Mouse (Mus musculus) stomach, embryonic 14.5 days (tissue): ENCODE measurements around the gene Fam161a. TPM values are rescaled to one million over a fixed set of nuclear protein-coding genes. Genes with fewer than 3 reads are reported as not detected.

ENCODE experiments used
- ATAC-seq: fragments of 200-750 bp; cut with Nextera tagmentation; 2 replicates; pipeline ENCODE4 v1.8.0; 2017; ENCODE audit warnings: low read depth, moderate TSS enrichment; ENCODE audit not compliant: insufficient number of reproducible peaks, insufficient read depth, low FRiP score
- H3K27ac ChIP-seq: fragments of 300-500 bp; sonication (generic); 2 replicates; pipeline ENCODE4 v1.5.1; 2014; ENCODE audit warnings: mild to moderate bottlenecking, low read length, moderate library complexity, mixed read lengths
- H3K27me3 ChIP-seq: fragments of 300-500 bp; sonication (generic); 2 replicates; pipeline ENCODE4 v1.6.1; 2014; ENCODE audit warnings: low read length, control low read depth, mixed read lengths; ENCODE audit not compliant: control insufficient read depth, insufficient read depth
- H3K36me3 ChIP-seq: fragments of 300-500 bp; sonication (generic); 2 replicates; pipeline ENCODE4 v1.6.1; 2014; ENCODE audit warnings: mild to moderate bottlenecking, control low read depth, low read length, moderate library complexity, mixed read lengths; ENCODE audit not compliant: control insufficient read depth, insufficient read depth
- H3K4me1 ChIP-seq: fragments of 300-500 bp; sonication (generic); 2 replicates; pipeline ENCODE4 v1.6.1; 2014; ENCODE audit warnings: low read length, control low read depth, mixed read lengths; ENCODE audit not compliant: control insufficient read depth, insufficient read depth
- H3K4me2 ChIP-seq: fragments of 300-500 bp; sonication (generic); replicated peaks from 2 replicates; pipeline ENCODE4 v1.6.1; 2014; ENCODE audit warnings: low read depth, low read length, control low read depth
- H3K4me3 ChIP-seq: fragments of 300-500 bp; sonication (generic); 2 replicates; pipeline ENCODE4 v1.5.1; 2014; ENCODE audit warnings: low read depth, low read length, control low read depth
- H3K9ac ChIP-seq: fragments of 300-500 bp; sonication (generic); replicated peaks from 2 replicates; pipeline ENCODE4 v1.6.1; 2014; ENCODE audit warnings: low read depth, mild to moderate bottlenecking, control low read depth, low read length, moderate library complexity, mixed read lengths
- H3K9me3 ChIP-seq: fragments of 300-500 bp; sonication (generic); 2 replicates; pipeline ENCODE4 v1.6.1; 2016; ENCODE audit warnings: low read depth, low read length, control low read depth; ENCODE audit not compliant: control insufficient read depth
- WGBS: fragments of 180-500 bp; shearing (Covaris S2); extraction: QIAGEN DNeasy Blood & Tissue Kit; methylation state at CpG from one replicate; pipeline ENCODE4 v1.1.7; 2014; 5-methylcytosine and 5-hydroxymethylcytosine counted together
- polyA plus RNA-seq: library from polyadenylated mRNA; unstranded; fragments of >200 nt; fragmentation: Nextera tagmentation; extraction: Ambion mirVana; gene quantifications from 2 replicates; pipeline ENCODE4 v1.2.1, GENCODE M21; 2014

Gene Fam161a
- polyA plus RNA-seq, 1 experiment from 2014 or later = 12.1 TPM

DNA sequence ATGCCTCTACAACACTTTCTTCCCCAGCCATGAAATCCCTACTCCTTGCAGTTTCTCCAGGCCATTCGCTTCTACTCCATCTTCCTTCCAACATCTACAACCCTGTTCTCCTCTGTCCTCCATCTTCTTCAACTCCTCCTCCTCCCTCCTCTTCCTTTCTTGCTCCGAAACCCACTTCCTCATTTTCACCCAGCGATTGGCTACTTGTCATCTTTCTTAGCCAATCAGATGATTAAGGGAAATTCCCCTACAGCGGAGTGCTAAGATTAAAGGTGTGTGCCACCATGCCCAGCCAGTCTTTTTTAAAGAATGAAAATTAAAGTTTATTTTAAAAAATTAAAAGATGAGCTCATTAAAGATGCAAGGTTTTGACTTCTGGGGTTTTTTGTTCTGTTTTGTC, 10.6 kb downstream of the Fam161a start:
- H3K4me3 ChIP-seq = no peak overlapping the region
- H3K4me1 ChIP-seq = no peaks in the 10 kb centered on the region
- no peaks in the 10 kb centered on the region for H3K9me3 ChIP-seq
- ATAC-seq = no peak
- no peak overlapping the region for H3K9ac ChIP-seq
- H3K27me3 ChIP-seq = no peaks in the 10 kb centered on the region
- WGBS = 90% methylated on average over 4 of the region's 4 CpGs
- H3K27ac ChIP-seq = no peak overlapping the region
- no peaks in the 10 kb centered on the region for H3K36me3 ChIP-seq
- H3K4me2 ChIP-seq = no peak overlapping the region

DNA sequence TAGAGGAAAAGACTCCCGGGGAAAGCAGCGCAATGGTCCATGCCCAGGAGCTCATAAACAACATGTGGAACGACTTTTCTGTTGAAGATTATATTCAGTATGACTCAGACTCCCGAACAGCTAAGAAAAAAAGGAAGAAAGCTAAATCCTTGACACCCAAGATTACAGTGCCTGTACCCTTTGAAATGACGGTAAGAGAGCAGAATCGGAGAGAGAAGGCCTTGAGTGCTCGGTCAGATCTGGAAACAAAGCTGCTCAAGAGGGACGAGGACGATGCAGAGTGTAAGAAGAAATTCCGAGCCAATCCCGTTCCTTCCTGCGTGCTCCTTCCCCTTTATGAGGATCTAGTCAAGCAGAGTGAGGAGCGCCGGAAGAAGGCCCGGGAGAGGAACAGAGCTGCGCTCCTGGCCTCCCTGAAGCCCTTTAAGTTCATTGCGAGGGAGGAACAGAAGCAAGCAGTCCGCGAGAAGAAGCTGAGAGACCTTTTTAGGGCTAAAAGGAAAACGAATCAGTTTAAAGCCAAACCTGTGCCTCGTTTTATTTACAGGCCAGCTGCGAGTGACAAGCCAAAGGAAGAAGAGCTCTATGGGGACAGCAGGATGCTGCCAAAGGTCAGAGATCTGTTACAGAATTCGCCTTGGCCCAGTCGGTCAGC, 12.9 kb downstream of the Fam161a start:
- H3K27ac ChIP-seq = no peak overlapping the region
- H3K27me3 ChIP-seq = no peaks in the 10 kb centered on the region
- H3K4me1 ChIP-seq = no peaks in the 10 kb centered on the region
- no peak overlapping the region for H3K4me3 ChIP-seq
- no peak overlapping the region for H3K9ac ChIP-seq
- H3K36me3 ChIP-seq = no peaks in the 10 kb centered on the region
- H3K9me3 ChIP-seq = no peaks in the 10 kb centered on the region
- ATAC-seq = no peak
- no peak overlapping the region for H3K4me2 ChIP-seq
- WGBS = 75% methylated on average over 24 of the region's 24 CpGs

DNA sequence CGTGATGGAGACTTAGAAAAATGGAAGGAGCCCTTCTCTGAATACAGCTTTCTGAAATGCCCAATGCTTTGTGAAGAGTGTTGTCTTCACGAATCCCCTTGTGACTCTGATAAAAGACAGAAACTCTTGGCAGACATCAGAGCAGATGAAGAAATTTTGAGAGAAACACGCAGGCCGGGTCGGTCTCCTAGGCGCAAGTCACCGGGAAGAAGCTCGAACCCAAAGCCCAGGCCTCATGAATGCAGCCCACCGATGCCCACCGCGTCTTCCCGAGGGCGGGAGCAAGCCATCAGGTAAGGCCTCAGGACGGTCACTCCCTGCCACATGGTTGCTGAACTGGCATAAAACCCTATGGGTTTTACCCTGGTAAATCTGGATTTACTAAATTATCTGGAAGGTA, 13.5 kb downstream of the Fam161a start:
- WGBS = 93% methylated on average over 14 of the region's 14 CpGs
- Histone ChIP-seq H3K9me3 (no peaks in the 10 kb centered on the region), H3K4me3 (no peak overlapping the region), H3K27me3 (no peaks in the 10 kb centered on the region), H3K4me1 (no peaks in the 10 kb centered on the region), H3K36me3 (no peaks in the 10 kb centered on the region), H3K27ac (no peak overlapping the region), H3K9ac (no peak overlapping the region), H3K4me2 (no peak overlapping the region)
- no peak for ATAC-seq

DNA sequence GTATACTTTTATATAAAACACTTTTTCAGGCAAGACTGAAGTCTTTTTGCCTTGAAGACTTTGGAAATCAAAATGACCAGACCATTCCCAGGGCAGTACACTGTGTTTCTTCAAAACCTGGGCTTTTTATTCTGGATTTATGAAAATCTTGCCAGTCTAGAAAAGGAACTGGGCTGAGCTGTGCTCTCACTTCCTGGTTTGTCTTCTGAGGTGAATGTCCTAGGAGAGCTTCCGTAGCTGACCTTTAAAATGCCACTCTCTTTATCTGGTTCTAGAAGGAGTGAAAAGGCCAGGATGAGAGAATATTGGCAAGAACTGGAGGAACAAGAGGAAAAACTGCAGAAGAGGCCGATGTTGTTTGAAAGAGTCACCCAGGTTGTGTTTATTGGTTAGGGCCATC, 15.8 kb downstream of the Fam161a start:
- H3K27me3 ChIP-seq = no peaks in the 10 kb centered on the region
- no peak overlapping the region for H3K9ac ChIP-seq
- no peak overlapping the region for H3K27ac ChIP-seq
- no peak overlapping the region for H3K4me3 ChIP-seq
- no peak for ATAC-seq
- WGBS = 92% methylated on average over 2 of the region's 2 CpGs
- H3K9me3 ChIP-seq = no peaks in the 10 kb centered on the region
- no peak overlapping the region for H3K4me2 ChIP-seq
- H3K4me1 ChIP-seq = no peaks in the 10 kb centered on the region
- no peaks in the 10 kb centered on the region for H3K36me3 ChIP-seq

DNA sequence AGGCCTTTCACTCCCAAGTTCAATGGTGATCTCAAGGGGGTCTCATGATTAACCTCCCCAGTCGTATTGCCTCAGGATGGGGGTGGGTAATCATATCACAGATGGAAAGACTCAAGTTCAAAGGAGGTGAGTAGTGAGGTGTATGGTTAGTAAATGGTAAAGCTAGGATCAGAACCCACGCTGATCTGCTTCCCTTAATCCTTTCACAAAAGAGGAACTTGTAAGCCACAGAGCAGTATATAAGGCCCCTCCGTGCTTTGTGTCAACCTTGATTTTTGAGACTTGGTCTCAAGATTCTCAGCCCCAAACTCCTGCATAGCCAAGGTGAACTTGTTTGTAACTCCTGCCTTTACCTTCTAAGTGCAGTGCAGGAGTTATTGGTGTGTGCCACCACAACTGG, 16.8 kb downstream of the Fam161a start:
- no peaks in the 10 kb centered on the region for H3K4me1 ChIP-seq
- WGBS = 74% methylated on average over 3 of the region's 3 CpGs
- no peak overlapping the region for H3K4me3 ChIP-seq
- H3K4me2 ChIP-seq = no peak overlapping the region
- no peak for ATAC-seq
- no peaks in the 10 kb centered on the region for H3K36me3 ChIP-seq
- H3K27me3 ChIP-seq = no peaks in the 10 kb centered on the region
- H3K9ac ChIP-seq = no peak overlapping the region
- H3K9me3 ChIP-seq = no peaks in the 10 kb centered on the region
- H3K27ac ChIP-seq = no peak overlapping the region

DNA sequence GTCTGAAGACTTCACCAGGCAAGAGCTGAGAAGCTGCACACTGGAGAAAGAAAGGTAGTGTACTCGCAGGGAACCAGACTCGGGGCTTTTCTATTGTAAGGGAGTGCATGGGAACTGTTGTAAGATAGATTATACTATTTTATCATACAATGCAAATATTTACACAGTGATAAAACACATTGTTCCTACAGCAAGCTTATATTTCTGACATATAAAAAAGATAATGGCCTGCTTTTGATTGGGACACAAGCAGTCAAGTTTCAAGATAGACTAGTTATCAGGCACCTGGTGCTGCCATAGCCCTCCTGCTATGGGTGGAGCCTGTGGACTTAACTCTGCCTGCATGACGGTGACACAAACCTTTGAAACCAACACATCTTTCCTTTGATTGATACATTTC, 21.6 kb downstream of the Fam161a start:
- WGBS = 46% methylated on average over 3 of the region's 3 CpGs
- no peak for ATAC-seq

DNA sequence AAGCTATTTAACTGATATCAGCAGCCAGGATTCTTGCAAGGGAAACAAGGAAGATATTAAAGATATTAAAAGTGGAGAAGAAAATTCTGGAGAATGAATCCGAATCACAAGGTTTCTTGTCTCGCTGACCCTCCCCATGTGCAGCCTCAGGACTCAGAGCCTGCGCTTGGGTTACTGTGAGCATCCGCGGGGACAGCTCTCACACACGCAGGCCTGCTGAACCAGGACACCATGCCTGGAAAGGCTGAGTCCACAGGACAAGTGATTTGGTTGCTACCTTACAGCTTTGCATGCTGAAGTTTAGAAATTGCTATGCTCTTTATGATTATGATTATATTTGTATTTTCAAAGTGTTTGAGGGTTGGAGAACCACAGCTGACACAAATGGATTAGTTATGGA, 22.1 kb downstream of the Fam161a start:
- no peak overlapping the region for H3K9ac ChIP-seq
- no peaks in the 10 kb centered on the region for H3K9me3 ChIP-seq
- no peaks in the 10 kb centered on the region for H3K27me3 ChIP-seq
- no peak overlapping the region for H3K27ac ChIP-seq
- H3K4me3 ChIP-seq = no peak overlapping the region
- no peak overlapping the region for H3K4me2 ChIP-seq
- WGBS = 70% methylated on average over 6 of the region's 6 CpGs
- H3K36me3 ChIP-seq = no peaks in the 10 kb centered on the region
- H3K4me1 ChIP-seq = no peaks in the 10 kb centered on the region
- no peak for ATAC-seq

More for the DNA sequence above, 21.6 kb downstream of the Fam161a start:
- H3K4me2 ChIP-seq = no peak overlapping the region
- no peaks in the 10 kb centered on the region for H3K9me3 ChIP-seq
- H3K27ac ChIP-seq = no peak overlapping the region
- no peaks in the 10 kb centered on the region for H3K27me3 ChIP-seq
- no peak overlapping the region for H3K4me3 ChIP-seq
- no peak overlapping the region for H3K9ac ChIP-seq
- H3K36me3 ChIP-seq = no peaks in the 10 kb centered on the region
- H3K4me1 ChIP-seq = no peaks in the 10 kb centered on the region

DNA sequence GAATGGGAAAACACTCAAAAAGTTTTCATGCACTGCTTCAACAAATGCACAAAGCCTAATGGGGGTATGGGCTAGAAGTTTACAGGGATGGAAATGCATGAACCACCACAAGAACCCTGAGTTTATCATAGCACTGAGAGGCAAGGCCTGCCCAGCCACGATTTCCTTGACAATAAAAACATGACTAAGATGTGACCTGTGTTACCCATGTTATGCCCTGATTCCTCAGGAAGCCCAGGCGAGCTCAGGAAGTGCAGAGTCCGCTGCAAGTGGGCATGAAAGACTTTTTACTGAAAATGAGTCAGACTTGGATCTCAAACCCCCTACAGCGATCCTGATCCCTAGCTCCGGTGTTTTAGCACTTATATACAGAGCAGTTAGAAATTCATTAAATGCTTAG, 39.9 kb downstream of the Fam161a start:
- WGBS = 62% methylated on average over 5 of the region's 5 CpGs
- H3K36me3 ChIP-seq = no peaks in the 10 kb centered on the region
- H3K4me1 ChIP-seq = no peaks in the 10 kb centered on the region
- ATAC-seq = no peak
- H3K9me3 ChIP-seq = no peaks in the 10 kb centered on the region
- no peak overlapping the region for H3K9ac ChIP-seq
- H3K27me3 ChIP-seq = no peaks in the 10 kb centered on the region
- no peak overlapping the region for H3K4me3 ChIP-seq
- no peak overlapping the region for H3K4me2 ChIP-seq
- H3K27ac ChIP-seq = no peak overlapping the region
